Mouse (Mus musculus): Measurements from ENCODE around the gene Runx2.

Runx2 gene

GRCm38 (mm10) chr17:44814508-44815175 is at the start of gene Runx2:
Runx2 (minus strand) TSS chr17:44814797.
- DNase-seq = no peak

DNA sequence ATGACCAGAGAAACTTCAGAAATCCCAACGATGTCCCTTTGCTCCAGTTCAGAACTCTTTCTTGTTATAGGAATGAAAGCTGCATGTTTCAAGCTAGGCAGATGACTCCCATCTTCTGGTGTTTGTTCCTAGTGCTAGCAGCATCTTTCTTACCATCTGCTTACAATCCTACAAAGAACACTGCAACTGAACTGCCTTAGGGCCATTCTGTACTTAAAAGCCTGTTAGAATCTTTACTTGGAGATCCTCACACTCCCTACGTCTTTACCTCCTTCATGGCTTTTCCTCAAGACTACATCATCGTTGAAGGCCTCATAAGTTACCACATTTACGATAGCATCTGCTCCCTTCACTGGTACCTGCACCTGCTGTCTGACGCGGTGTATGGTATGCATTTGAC is 48.6 kb upstream of the Runx2 start:
- no peak for DNase-seq

- no peak for DNase-seq
Observed at GRCm38 (mm10) chr17:44842184-44842583, 27.6 kb upstream of the Runx2 start.

- no peak for DNase-seq
Observed at GRCm38 (mm10) chr17:44831201-44831600, 16.6 kb upstream of the Runx2 start.

- DNase-seq = no peak
Observed at GRCm38 (mm10) chr17:44829587-44829986, 15.0 kb upstream of the Runx2 start.

GRCm38 (mm10) chr17:44827964-44828363 is 13.4 kb upstream of the Runx2 start:
- DNase-seq = no peak

DNA sequence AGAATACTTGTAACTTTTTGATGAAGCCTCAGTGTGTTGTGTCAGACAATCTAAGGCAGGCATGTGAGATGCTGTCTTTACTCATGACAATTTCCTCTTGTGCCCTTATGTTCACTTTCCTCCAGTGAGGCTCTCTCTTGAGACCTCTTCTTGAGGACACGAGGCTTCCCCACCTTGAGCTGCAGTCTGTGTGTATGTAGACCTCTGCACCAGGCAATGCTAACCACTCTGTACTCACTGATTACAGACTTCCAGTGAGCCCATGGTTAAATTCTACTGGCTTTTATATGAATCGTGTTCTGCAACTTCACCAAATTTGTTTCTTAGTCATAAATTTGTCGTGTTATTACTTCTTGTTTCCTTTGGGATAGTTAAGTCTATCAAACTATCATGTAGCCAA is 12.5 kb upstream of the Runx2 start:
- no peak for DNase-seq

DNA sequence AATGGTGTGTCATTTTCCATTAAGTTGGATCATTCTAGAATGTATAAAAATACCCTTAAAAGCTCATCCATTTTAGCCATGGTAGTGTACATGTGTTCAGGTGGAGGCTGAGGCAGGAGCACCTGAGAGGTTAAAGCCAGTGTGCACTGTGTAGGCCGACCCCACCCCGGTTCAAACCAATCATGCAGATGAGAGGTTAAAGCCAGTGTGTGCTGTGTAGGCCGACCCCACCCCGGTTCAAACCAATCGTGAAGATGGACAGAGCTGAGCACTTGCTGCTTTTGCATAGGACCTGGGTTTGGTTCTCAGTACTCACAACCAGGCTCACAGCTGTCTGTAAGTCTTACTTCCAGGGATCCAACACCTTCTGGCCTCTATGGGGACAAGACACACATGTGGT is 7.3 kb upstream of the Runx2 start:
- no peak for DNase-seq

DNA sequence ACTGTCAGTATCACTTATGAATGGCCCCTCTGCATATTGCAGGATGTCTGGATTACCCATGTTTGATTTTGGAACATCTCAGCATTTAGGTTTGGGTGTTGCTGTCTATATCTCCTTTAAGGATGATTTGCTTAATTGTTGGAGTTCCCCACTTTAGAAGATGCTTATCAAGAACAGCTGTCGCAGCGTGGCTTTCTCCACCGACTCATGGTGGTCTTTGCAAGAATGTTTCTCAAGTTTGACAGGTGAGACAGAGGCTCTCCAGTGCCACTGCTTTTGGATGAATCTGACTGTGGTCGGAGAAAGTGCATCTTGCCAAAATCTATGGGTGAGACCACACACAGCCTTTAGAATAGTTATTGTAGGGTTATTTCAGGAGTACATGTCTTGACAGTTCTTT is 5.2 kb upstream of the Runx2 start:
- DNase-seq = no peak

DNA sequence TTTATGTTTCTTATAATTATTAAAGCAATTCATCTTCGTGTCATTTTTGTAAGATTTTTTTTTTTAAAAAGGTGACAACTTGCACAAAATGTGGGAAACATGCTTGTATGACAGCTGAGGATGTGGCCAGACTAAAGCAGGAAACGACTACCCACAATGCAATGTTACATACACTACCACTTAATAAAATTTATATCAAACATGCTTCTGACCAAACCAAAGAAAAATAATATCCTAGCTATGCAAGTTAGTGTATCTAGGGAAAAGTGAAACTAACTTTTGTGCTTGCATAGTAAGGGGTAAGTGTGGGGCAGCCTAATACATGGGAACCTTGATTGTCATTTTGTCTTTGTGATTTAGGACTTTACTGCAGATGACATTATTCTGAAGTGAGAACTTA is 4.2 kb upstream of the Runx2 start:
- DNase-seq = no peak

- no peak for DNase-seq
Observed at GRCm38 (mm10) chr17:44807031-44807430, 7.6 kb downstream of the Runx2 start.

- peak in 1 of 2 experiments; percentile 6 for DNase-seq
Observed at GRCm38 (mm10) chr17:44797331-44797730, 17.3 kb downstream of the Runx2 start.

DNA sequence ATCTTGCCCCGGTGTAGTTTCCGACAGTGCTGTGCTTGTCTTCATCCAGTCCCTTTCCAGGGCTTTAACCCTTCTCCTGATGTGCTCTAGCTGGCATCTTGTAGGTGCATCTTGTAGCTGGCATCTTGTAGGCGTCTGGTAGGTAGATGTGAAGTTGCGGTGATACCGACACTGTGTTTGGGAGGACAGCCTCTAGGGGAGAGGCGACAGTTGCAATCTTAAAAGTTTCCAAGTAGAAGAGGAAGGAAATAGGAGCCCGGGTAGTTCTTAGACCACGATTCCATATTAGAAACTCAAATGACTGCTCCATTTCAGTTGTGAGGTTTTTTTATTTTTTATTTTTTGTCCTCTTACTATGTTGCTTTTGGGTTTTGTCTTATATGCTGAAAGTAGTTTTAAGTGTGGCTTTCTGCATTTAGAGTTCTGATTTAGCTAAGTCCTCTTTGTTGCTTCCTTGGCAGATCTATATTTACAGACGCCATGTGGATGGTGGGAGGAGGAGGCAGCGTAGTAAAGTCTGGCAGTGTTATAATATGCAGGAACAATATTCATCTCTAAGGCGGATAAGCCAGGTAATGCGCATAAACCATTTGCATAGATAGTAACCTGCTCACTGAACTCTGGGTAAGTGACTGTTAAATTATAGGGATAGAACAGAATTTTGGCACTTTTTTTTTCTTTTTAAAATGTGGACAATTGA is 22.2 kb downstream of the Runx2 start:
- no peak for DNase-seq

- peak in 1 of 2 experiments; percentile 11 for DNase-seq
Observed at GRCm38 (mm10) chr17:44788982-44789747, 25.4 kb downstream of the Runx2 start.

DNA sequence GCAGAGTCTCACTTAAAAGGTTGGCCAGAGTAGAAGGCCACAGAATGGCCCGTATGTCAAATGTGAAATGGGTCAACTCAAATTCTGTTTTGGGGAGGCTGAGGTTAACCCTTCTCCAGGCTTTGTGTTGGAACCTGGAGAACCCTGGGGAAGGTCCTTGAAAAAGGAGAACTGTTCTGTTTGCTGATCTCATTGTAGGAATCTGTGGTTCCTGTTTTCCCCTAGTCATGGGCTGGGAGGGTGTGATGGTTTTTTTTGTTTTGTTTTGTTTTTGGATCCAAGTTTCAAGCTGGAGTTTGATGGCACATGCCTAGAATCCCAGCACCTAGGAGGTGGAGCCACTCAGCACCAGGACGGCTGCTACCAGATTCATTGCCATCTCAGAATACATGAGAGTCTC is 31.5 kb downstream of the Runx2 start:
- DNase-seq = no peak

- no peak for DNase-seq
Observed at GRCm38 (mm10) chr17:44782366-44782765, 32.2 kb downstream of the Runx2 start.

- DNase-seq = no peak
Observed at GRCm38 (mm10) chr17:44780353-44780752, 34.2 kb downstream of the Runx2 start.

DNA sequence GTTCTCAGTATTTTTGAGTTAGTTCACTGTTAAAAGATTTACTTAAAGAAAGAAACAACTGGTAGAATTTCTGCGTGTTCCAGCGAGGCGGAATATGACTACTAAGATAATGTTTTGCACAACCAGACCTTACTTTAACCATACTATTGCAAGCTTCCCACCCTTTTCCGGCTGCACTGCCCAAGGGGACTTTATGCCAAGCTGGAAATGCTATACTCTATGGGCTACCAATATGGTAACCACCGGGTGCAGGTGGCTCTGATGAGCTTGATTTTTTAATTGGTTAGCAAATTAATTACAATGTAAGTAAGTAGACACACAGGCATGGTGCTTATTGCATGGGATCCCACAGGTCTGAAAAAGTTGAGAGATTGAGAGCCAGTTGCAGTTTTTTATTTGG is 36.5 kb downstream of the Runx2 start:
- DNase-seq = peak; percentile 6 to 9

- DNase-seq = peak; percentile 81 to 82
Observed at GRCm38 (mm10) chr17:44777337-44777804, 37.2 kb downstream of the Runx2 start.

- peak; percentile 99 for DNase-seq
Observed at GRCm38 (mm10) chr17:44776738-44777270, 37.8 kb downstream of the Runx2 start, which contains the start of gene Supt3. Supt3 (plus strand) TSS chr17:44777152.

- DNase-seq = no peak
Observed at GRCm38 (mm10) chr17:44772576-44772975, 42.0 kb downstream of the Runx2 start.

- no peak for DNase-seq
Observed at GRCm38 (mm10) chr17:44770871-44771270, 43.7 kb downstream of the Runx2 start.

GRCm38 (mm10) chr17:44768522-44768921 is 46.1 kb downstream of the Runx2 start:
- no peak for DNase-seq
